Comparison of ENCODE assay signal across 8 mouse cellular contexts in the genomic region with DNA sequence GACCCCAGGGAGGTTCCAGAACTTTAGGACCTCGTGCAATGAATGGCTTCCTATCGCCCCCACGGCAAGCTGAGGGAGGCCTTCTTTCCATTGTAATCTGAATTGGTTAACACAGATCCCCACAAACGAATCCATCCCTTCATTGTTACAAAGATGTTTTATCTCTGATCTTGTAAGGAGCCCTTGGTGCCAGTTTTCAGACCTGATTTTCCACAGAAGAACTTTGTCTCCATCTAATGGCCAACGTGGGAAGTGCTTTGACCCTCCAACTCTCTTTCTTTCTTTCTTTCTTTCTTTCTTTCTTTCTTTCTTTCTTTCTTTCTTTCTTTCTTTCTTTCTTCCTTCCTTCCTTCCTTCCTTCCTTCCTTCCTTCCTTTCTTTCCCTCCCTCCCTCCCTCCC.
A peak's percentile ranks its signal among the peaks of the same experiment; 100 is the strongest.
DNase-seq lines count a peak whose midpoint lies in the region; ATAC-seq and TF ChIP-seq lines count a peak whose summit lies in the region.
"Not testable (repeated sequence)": the region's sequence is repeated elsewhere in the genome, so short reads cannot be mapped to it uniquely, and the experiment has no call there.

No protein-coding gene starts in this region.

- 28% methylated on average over 5 of the region's 5 CpGs for WGBS in embryonic facial prominence, embryonic 14.5 days
- 23% methylated on average over 5 of the region's 5 CpGs for WGBS in liver, postnatal 0 days (ENCODE audit: insufficient replicate concordance)

- H3K9ac ChIP-seq in MEL (ENCODE audit: control insufficient read depth, low read depth, low read length, poor library complexity, severe bottlenecking); embryonic facial prominence, embryonic 14.5 days (ENCODE audit: low read depth, low read length); liver, postnatal 0 days (replicated peaks): not testable (repeated sequence)

- H3K36me3 ChIP-seq in MEL (ENCODE audit: control insufficient read depth in 1 of 2, insufficient read depth in 2 of 2, low read length in 2 of 2); embryonic facial prominence, embryonic 14.5 days (ENCODE audit: control insufficient read depth, insufficient read depth, low read length); liver, postnatal 0 days (replicated peaks; ENCODE audit: insufficient read depth, low read length): not testable (repeated sequence)

- H3K79me2 ChIP-seq in MEL (ENCODE audit: control insufficient read depth, insufficient read depth, low read length, poor library complexity), result not testable (repeated sequence)

- H3K4me3 ChIP-seq in MEL (ENCODE audit: control insufficient read depth in 1 of 2, insufficient read depth in 1 of 2, low read depth in 2 of 2, low read length in 2 of 2); embryonic facial prominence, embryonic 14.5 days (ENCODE audit: low read depth, low read length); liver, postnatal 0 days (ENCODE audit: low read depth, low read length): not testable (repeated sequence)

- TF ChIP-seq EP300 in MEL (IDR thresholded peaks at IDR 0.05; ENCODE audit: low read depth in 1 of 2, low read length in 2 of 2); liver, postnatal 0 days (IDR thresholded peaks at IDR 0.05; ENCODE audit: low read depth): not testable (repeated sequence)

- not testable (repeated sequence) for H3K4me2 ChIP-seq in embryonic facial prominence, embryonic 14.5 days (ENCODE audit: low read depth, low read length); liver, postnatal 0 days (ENCODE audit: low read depth, low read length)

- not testable (repeated sequence) for H3K4me1 ChIP-seq in MEL (ENCODE audit: control insufficient read depth in 1 of 2, insufficient read depth in 2 of 2, low read length in 2 of 2); embryonic facial prominence, embryonic 14.5 days (ENCODE audit: control insufficient read depth, insufficient read depth, low read length); liver, postnatal 0 days (ENCODE audit: insufficient read depth)

- TF ChIP-seq CTCF in MEL (IDR thresholded peaks at IDR 0.05 in 2 of 3, conservative IDR thresholded peaks at IDR 0.05 in 1 of 3; ENCODE audit: control insufficient read depth in 1 of 3, insufficient read depth in 1 of 3, low read depth in 2 of 3, low read length in 3 of 3, poor library complexity in 1 of 3, severe bottlenecking in 1 of 3), result peak; percentile 35 to 63 (median 56); a peak in 5 of 6 replicates
- peak; percentile 68 for TF ChIP-seq CTCF in liver, postnatal 0 days (IDR thresholded peaks at IDR 0.05; ENCODE audit: low read depth)

- TF ChIP-seq RAD21 in MEL (IDR thresholded peaks at IDR 0.05; ENCODE audit: low read depth, low read length), result peak; percentile 64

- H3K27me3 ChIP-seq in MEL (ENCODE audit: control insufficient read depth in 1 of 2, insufficient read depth in 2 of 2, low read length in 2 of 2); embryonic facial prominence, embryonic 14.5 days (replicated peaks; ENCODE audit: control insufficient read depth, insufficient read depth, low read length); liver, postnatal 0 days (ENCODE audit: insufficient read depth, low read length): not testable (repeated sequence)

- not testable (repeated sequence) for H3K9me3 ChIP-seq in MEL (replicated peaks; ENCODE audit: insufficient read depth, low read length); embryonic facial prominence, embryonic 14.5 days (ENCODE audit: control insufficient read depth, low read length); liver, postnatal 0 days (ENCODE audit: low read length)

- not testable (repeated sequence) for TF ChIP-seq POLR2A in MEL (IDR thresholded peaks at IDR 0.05; ENCODE audit: control insufficient read depth in 1 of 2, insufficient read depth in 1 of 2, low read depth in 1 of 2, low read length in 2 of 2, poor library complexity in 1 of 2)

- H3K27ac ChIP-seq in MEL (ENCODE audit: control insufficient read depth, low read depth, low read length); embryonic facial prominence, embryonic 14.5 days (replicated peaks; ENCODE audit: low read depth, low read length); liver, postnatal 0 days (ENCODE audit: low read depth): not testable (repeated sequence)

- intact Hi-C loops in heart, postnatal 36 days (cut with DNase I), result loop anchor here (1.0 to 2.0 kb wide), 2 partner anchors 152 to 314 kb away; no protein-coding TSS in a partner anchor

- peak; percentile 33 for DNase-seq in MEL (ENCODE audit: low read depth, low spot score)
- DNase-seq in cerebellum, adult 18-20 months, result peak; percentile 49 to 57
- DNase-seq in embryonic facial prominence, embryonic 14.5 days (ENCODE audit: low spot score), result peak; percentile 55
- peak; percentile 36 to 38 for DNase-seq in heart, postnatal 36 days
- DNase-seq in kidney, postnatal 10 days, result peak; percentile 53
- not testable (repeated sequence) for DNase-seq in liver, postnatal 0 days
- peak; percentile 33 for DNase-seq in neural tube, embryonic 10.5 days (ENCODE audit: extremely low spot score, low spot score)
- DNase-seq in thymus, postnatal 4 days, result peak; percentile 59

- ATAC-seq in embryonic facial prominence, embryonic 14.5 days (ENCODE audit: low read depth); liver, postnatal 0 days: not testable (repeated sequence)

TF ChIP-seq in MEL, 35 proteins besides CTCF, POLR2A, EP300 and RAD21:
- TF ChIP-seq SMC3 (IDR thresholded peaks at IDR 0.05; ENCODE audit: low read depth, low read length), result peak; percentile 46
- peak; percentile 25; the same call in 1 of the 2 replicates for TF ChIP-seq ZC3H11A (IDR thresholded peaks at IDR 0.05; ENCODE audit: low read depth, low read length)
TF ChIP-seq in MEL: peak in this region for 2; not testable (repeated sequence) for 33.
